Mouse (Mus musculus): Measurements from ENCODE around the gene Vav1.
"Not testable (repeated sequence)": the region's sequence is repeated elsewhere in the genome, so short reads cannot be mapped to it uniquely, and the experiment has no call there.

Gene Vav1

GRCm38 (mm10) chr17:57335194-57335593 is 56.3 kb downstream of the Vav1 start:
- not testable (repeated sequence) for DNase-seq (ENCODE audit: low read depth, low spot score)

- peak; percentile 88 for DNase-seq (ENCODE audit: low read depth, low spot score)
Measured at GRCm38 (mm10) chr17:57335673-57336303, 56.9 kb downstream of the Vav1 start.

GRCm38 (mm10) chr17:57337996-57338395 is 59.1 kb downstream of the Vav1 start:
- peak; percentile 45 for DNase-seq (ENCODE audit: low read depth, low spot score)

GRCm38 (mm10) chr17:57339298-57339697 is 60.4 kb downstream of the Vav1 start:
- no peak for DNase-seq (ENCODE audit: low read depth, low spot score)

- peak; percentile 48 for DNase-seq (ENCODE audit: low read depth, low spot score)
Measured at GRCm38 (mm10) chr17:57341568-57341967, 62.7 kb downstream of the Vav1 start.

DNA sequence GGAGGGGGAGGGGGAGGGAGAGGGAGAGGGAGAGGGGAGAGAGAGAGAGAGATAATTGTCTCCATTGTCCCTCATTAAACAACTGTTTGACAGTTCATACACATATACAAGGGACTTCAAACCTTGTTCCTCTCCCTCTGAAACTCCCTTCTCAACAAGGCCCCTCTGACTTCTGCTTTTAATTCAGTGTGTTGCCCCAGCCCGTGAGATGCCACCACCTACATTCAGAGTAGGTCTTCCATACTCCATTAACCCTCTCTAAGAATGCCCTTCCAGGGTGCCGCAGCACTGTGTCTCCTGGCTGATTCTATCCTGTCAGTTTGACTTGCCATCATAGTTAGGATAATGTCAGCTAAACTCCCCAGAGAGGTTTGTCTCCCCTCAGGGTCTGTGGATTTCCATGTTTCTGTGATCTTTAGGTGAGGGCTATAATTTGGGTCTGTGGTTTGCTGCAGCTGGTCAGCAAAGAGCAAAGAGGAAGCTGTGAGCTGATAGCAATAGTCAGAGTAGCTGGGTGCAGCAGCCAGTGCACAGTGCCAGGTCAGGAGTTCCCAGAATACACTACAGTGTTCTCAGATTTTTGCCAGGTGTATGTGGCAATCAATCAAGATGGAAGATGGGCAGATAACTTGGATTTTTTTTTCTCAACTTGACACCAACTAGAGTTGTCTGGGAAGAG is 65.3 kb downstream of the Vav1 start:
- no peak for DNase-seq (ENCODE audit: low read depth, low spot score)

- no peak for DNase-seq (ENCODE audit: low read depth, low spot score)
Measured at GRCm38 (mm10) chr17:57347017-57347416, 68.1 kb downstream of the Vav1 start.

- no peak for DNase-seq (ENCODE audit: low read depth, low spot score)
Measured at GRCm38 (mm10) chr17:57347781-57348180, 68.9 kb downstream of the Vav1 start.

- no peak for DNase-seq (ENCODE audit: low read depth, low spot score)
Measured at GRCm38 (mm10) chr17:57349067-57349466, 70.2 kb downstream of the Vav1 start.

DNA sequence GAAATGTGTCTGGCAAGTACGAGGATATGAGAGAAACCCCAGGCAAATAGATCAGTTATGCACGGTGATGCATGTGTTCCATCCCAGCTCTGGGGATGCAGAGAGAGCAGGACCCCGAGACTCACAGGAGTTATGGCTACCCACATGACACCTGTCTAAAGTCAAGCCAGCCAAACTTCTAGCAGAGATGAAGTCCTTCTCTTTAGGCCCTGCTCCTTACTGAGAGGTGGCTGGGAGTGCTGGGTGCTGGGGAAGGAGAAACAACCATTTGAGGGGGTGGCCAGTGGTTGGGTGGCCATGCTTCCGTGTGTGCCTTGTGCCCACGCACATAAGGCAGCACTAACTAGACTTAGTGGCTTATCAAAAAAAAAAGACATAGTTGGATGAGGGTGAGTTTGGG is 71.3 kb downstream of the Vav1 start:
- DNase-seq (ENCODE audit: low read depth, low spot score) = no peak

DNA sequence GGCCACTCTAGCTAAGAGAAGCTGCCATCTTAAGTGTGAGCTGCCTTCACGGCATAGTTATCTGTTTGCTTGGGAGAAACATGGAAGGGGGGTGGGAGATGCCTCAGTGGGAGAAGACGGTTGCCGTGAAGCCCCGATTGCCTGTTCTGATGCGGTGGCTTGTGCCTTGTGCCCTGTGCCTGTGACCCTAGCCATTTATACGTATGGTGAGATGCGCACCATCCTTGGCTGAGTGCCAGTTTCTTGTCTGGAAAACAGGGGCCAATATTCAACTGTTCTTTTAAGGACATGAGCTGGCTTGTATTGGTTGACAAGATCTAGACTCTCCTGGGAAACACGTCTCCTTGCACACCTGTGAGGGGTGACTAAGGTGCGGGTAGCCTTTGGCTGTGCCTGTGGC is 72.2 kb downstream of the Vav1 start:
- no peak for DNase-seq (ENCODE audit: low read depth, low spot score)

DNA sequence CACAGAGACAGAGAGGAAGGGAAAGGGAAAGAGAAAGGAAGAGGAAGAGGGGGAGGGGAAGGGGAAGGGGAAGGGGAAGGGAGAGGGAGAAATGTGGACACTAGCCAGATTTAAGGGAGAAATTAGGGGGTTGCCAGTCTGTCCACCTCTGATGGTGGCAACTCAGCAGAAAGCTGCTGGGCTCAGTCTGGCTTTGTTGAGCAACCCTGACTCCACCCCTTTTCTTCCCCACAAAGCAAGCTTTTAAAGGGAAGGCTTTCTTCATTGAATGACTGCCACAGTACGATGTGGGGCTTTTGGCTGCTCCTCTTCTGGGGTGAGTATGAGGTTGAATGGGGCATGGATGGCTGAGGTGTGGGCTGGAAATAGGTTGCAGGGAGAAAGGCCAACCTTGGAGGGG is 79.5 kb downstream of the Vav1 start, which contains the start of gene Adgre1:
Gene Adgre1, plus strand, starts transcription at position 251 of the 400 bp plus-strand sequence.
- no peak for DNase-seq (ENCODE audit: low read depth, low spot score)

DNA sequence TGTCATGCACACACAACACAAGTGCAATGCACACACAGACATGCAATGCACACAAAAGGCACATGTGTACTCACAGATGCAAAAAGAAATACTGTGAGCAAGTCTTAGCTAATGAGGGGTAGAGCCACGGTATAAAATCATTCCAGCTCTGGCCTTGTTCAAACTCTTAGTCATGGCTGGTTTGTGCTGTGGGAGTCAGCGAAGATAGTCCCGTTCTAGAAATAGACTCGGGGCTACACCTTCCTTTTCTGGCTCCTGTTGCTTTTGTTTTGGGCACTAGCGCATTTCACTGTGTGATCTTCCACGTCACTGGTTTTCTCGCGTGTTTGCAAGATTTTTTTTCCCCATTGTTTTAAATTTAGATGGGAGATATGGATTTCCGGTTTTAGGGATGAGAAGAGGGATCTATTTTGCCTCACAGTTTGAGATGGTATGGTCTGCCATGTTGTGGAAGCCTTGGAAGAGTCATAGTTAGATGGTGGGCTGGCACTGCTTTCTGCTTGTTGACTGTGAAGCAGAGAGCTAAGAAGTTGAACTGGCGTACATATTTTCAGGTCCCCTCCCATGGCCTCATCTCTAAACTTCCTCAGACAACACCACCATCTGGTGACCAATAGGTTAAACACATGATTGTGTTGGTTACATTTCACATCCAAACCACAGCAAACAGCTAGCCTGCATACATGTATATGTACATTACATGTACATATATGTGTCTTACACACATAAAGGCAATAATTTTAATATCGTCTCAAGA is 80.8 kb downstream of the Vav1 start:
- no peak for DNase-seq (ENCODE audit: low read depth, low spot score)
